Mouse (Mus musculus) kidney, postnatal 36 days (tissue): ENCODE results near the gene Dnm3.
A peak's percentile ranks its signal among the peaks of the same experiment; 100 is the strongest.

Experiments
- DNase-seq, 2 experiments: peaks; one replicate each; pipeline ENCODE4 v3.0.0; 2021 to 2022; ENCODE audit warnings: mixed read lengths in 2 of 2

Dnm3 gene

GRCm38 (mm10) chr1:161980046-161980445 is 497.8 kb downstream of the Dnm3 start:
- no peak for DNase-seq

DNA sequence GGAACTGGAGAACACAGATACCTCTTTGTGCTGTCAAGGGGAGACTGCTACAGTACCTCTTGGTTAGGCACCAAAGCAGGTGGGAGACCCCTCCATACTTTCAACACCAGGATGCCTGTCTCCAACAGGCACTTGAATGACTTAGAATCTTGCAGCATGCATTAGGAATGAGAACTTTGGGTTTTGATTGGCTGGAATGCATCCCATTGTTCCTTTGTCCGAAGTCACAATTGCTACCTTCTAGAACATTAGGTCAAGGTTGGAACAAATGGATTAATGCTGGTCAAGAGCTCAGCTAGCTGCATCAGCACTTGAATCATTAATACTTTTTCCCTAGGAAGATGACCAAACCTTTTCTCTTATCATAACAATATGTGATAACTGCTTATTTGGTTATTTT is 498.3 kb downstream of the Dnm3 start, which contains the start of gene 4930558K02Rik:
Gene 4930558K02Rik (minus strand): TSS at position 101 of the 400 bp plus-strand sequence.
- no peak for DNase-seq

- no peak for DNase-seq
Measured at GRCm38 (mm10) chr1:161978173-161978700, 499.6 kb downstream of the Dnm3 start.

- no peak for DNase-seq
Measured at GRCm38 (mm10) chr1:161977331-161977730, 500.5 kb downstream of the Dnm3 start.

GRCm38 (mm10) chr1:161976255-161977182 is 501.3 kb downstream of the Dnm3 start:
- peak; percentile 86 to 88 for DNase-seq

DNA sequence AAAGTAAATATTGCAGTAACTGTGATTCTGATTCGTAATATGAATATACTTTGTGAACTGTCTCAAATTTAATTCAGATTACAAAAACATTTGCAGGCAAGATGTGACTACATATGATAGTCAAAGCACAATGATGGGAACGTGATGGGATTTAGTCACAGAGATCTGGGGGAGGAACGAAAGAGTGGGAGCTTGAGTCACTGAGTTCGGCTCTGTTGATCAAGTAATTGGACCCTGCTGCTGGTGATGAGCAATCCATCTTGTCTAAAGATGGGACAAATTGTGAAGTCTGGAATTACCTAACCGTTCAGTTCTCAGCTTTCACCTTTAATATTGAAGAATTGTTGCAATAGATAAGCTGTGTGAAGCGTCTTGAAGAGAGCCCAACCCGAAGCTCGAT is 505.6 kb downstream of the Dnm3 start:
- no peak for DNase-seq

GRCm38 (mm10) chr1:161970874-161971273 is 507.0 kb downstream of the Dnm3 start:
- DNase-seq: no peak

DNA sequence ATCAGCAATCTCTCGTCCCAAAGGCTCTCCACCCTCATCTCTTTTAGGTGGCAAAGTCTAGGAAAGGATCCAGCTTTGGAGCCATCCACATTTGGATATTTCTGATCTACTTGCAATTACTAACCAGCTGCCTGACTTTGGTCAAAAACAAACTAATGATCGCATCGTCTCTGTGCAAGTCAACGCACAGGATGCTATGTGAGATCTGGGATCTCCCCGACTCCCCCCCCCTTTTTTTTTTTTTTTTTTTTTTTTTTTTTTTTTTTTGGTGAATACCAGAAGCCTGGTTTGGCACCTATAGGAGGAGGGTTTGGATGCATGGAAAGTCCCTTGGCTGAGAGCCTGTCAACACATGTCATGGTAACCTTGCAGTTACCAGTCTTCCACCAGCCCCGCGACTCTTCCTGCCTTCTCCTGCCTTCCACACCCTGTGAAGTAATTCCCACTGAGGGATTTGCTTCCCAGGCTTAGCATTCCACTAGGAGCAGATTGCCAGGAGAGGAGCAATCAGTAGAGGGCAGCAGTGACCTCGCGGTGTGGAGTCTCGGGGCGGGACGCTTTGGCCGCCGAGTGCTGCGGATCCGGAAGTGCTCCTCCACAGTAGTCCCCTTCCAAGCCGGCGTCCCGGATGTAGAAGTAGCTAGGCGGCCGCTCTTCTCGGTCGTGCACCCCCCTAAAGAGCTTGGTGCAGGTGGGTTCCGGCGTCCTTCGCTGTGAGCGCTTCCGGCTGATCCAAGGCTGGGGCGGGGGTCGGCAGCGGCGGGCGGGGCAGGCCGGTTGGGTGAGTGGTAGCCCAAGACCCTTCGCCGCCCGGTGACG is 509.0 kb downstream of the Dnm3 start, which contains the start of gene Pigc:
Gene Pigc (plus strand): TSS at position 598 of the 819 bp plus-strand sequence.
- DNase-seq: peak; percentile 96

- no peak for DNase-seq
Measured at GRCm38 (mm10) chr1:161967936-161968335, 509.9 kb downstream of the Dnm3 start.

DNA sequence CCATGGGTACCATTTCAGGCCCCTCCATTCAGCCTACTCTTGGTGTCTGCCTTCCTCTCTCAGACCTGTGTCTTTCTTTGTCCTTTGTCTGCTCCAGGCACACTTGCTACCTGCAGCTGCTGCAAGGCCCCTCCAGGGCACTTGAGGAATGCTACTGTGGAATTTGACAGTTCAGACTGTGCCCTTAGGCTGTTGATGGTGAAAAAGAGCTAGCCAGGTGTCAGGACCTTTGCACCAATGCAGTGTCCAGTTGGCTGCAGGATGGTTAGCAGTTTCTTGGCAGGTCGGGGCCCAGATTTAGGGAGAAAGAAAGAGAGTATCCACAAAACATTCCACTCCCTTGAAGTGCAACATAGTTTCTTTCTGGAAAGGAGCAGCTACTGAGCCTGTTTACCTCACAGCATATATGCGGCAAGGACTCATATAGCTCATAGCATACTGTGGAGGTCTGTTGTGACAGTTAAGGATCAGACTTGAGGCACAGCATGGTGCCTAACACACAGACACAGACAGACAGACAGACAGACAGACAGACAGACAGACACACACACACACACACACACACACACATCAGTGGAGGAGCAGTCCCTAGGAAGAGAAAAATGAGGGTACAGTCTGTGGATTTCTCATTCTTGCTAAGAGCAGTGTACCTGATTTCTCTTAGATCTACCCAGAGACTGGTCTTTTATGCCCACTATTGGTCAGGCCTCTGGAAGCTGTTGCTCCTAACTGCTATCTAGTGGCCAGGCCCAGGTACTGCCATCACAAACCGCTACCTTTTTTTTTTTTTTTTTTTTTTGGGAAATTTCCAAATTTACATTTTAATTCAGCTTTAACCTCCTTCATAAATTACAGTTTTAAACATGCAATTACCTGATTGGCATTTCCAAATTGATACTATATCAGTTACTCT is 515.1 kb downstream of the Dnm3 start:
- DNase-seq: peak; percentile 21 to 45

DNA sequence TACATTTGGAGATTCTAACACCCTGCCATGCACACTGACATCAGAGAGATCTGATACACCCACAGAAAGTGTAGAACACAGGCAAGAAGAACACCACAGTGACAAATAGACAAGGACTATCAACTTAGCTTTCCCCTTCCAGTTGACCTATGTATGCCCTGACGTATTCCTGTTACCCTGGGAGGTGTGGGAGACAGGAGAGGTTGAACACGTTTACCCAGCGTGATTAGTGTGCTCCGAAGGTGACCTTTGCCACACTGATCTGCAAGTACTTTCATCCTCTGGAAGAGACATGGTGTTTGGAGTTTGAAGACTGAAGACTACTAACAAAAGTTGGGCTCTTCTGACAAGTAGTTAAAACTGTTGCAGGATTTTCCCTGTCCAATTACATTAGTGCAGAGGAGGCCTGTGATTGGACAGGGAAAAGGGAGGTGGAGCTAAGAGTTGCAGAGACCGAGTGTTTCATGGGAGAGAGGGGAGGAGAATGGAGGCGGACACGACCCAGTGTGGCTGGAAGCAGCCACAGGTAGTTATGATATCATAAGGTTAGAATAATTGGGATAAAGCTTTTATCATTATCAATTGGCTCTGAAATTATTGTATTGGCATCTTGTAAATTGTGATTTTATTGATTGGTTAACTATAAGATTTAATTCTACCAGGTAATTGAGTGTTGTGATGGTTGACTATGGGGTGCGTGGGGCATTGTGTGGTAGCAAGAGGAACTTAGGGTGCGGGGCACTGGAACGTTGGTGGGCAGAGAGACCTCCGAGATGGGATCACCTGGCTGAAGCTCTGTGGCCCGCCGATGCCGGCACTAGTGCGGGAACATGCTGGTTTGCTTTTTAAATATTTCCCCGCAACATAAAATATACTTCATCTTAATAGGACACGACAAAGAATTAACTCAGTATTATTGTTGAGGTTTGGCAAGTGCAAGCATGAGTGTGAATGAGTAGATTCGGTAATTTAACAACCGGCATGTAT is 519.6 kb downstream of the Dnm3 start:
- DNase-seq: no peak

DNA sequence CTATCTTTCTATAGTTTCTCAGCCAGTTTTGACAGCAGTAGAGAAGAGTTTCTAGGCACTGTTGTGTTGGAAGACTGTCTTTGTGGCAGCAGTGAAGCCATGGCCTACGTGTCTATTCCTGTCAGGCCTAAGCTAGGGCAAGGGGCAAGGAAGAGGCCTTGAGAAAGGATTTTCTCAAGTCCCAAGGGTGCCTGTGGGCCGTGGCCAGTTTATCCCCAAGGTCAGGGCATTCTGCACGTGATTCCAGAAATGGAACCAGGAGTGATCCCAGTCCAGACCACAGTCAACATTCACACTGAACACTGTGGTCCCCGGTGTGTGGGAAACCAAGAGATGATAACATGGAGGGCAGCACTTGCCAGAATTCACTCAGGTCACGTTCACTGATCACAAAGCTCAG is 522.0 kb downstream of the Dnm3 start:
- DNase-seq: no peak

DNA sequence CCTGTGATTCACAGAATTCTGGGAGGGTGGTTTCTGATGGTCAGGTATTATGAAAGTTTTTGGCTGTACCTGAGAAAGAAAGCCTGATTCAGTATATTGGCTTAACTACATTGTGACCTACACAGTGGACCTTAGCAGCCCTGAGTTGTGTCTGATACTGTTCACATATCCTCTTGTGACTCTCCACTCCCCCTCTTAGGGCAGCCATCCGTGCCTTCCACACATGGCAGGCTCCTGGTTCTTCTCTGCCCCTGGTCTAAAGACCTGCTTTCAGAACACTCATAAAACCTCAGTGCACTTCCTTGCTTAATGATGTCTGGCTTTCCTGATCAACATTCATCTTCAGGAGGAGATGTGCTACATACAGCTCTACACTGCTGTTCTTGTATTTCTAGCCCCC is 525.2 kb downstream of the Dnm3 start:
- no peak for DNase-seq

DNA sequence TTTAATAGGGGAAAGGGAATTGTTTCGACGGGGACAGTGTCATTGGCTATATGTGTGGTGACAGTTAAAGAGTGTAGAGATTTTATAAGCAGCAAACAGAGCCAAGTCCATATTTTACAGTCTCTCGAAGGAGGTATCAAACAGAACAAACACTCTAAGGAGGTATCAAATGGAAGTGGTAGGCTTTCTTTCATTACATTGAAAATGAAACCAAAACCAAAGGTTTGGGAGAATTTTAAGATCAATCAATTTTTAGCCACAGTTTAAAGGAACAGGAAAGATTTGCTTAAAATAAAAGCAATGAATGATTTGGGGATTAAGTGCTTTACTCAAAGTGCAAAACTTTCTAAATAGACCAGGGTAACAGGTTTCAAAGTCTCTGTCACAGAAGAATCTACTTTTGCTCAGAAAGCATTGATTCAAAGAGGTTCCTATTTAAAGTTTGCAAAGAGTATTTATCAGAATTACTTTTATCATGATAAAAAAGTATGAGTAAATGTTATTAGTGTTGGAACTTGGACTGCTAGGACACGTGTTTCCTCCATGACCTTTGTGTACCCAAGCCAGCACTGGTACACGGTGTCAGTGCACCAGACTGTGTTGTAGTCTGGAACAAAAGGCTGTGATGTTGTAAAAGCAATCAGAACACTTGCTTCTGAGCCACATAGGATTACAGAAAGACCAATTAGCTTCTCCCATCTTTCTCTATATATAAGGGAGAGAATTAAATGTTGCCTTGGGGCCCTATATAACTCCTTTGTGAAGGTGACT is 526.6 kb downstream of the Dnm3 start:
- no peak for DNase-seq

GRCm38 (mm10) chr1:161942082-161942481 is 535.8 kb downstream of the Dnm3 start:
- DNase-seq: no peak
